Mouse (Mus musculus) stomach, postnatal 0 days (tissue): ENCODE results near the gene Tll2.

Experiments used
- CTCF ChIP-seq: IDR thresholded peaks from 2 replicates; pipeline ENCODE4 v1.5.1; 2016; ENCODE audit warnings: antibody characterized with exemption, low read depth, mild to moderate bottlenecking, moderate library complexity
- EP300 ChIP-seq: optimal IDR thresholded peaks from 2 replicates; pipeline ENCODE3; 2016; ENCODE audit warnings: antibody characterized with exemption

GRCm38 (mm10) chr19:41045091-41045770, 161.4 kb downstream of the Tll2 start:
- TF ChIP-seq EP300 (no peak), CTCF (no peak)
